Mouse (Mus musculus) heart, adult 11 months (tissue): ENCODE results near the gene Decr2.

ENCODE experiments used
- DNase-seq: peaks from one replicate; pipeline ENCODE4 v3.0.0; 2022

Decr2 gene

GRCm38 (mm10) chr17:26055164-26055563 lies 35.0 kb downstream of the Decr2 start:
- no peak for DNase-seq

GRCm38 (mm10) chr17:26054133-26054845 lies 35.8 kb downstream of the Decr2 start:
- no peak for DNase-seq

GRCm38 (mm10) chr17:26052706-26053105 lies 37.4 kb downstream of the Decr2 start:
- DNase-seq: no peak

GRCm38 (mm10) chr17:26052074-26052473 lies 38.1 kb downstream of the Decr2 start:
- DNase-seq: no peak

- DNase-seq: no peak
Observed at GRCm38 (mm10) chr17:26048118-26048517, 42.0 kb downstream of the Decr2 start.

GRCm38 (mm10) chr17:26046253-26046997 lies 43.7 kb downstream of the Decr2 start:
- no peak for DNase-seq

- DNase-seq: no peak
Observed at GRCm38 (mm10) chr17:26045285-26045684, 44.9 kb downstream of the Decr2 start.

- peak; percentile 96 for DNase-seq
Observed at GRCm38 (mm10) chr17:26043249-26043636, 46.9 kb downstream of the Decr2 start.

GRCm38 (mm10) chr17:26042599-26043248 lies 47.4 kb downstream of the Decr2 start:
- peak; percentile 87 for DNase-seq

GRCm38 (mm10) chr17:26041111-26041802 lies 48.9 kb downstream of the Decr2 start:
- peak; percentile 97 for DNase-seq

- peak; percentile 96 for DNase-seq
Observed at GRCm38 (mm10) chr17:26040711-26041110, 49.4 kb downstream of the Decr2 start.

- no peak for DNase-seq
Observed at GRCm38 (mm10) chr17:26032037-26032436, 58.1 kb downstream of the Decr2 start.

- DNase-seq: no peak
Observed at GRCm38 (mm10) chr17:26031583-26031982, 58.6 kb downstream of the Decr2 start.
